Mouse (Mus musculus) urinary bladder, postnatal 25 days (tissue): ENCODE measurements at regions not wholly inside any gene's neighbourhood (a gene's known extent, or its start where the extent isn't known, plus 50 kb on each side); places are given as distances from the start of the nearest gene placed in this dataset.

Source experiments
- DNase-seq: peaks from one replicate; pipeline ENCODE4 v3.0.0; 2022; ENCODE audit warnings: low spot score

DNA sequence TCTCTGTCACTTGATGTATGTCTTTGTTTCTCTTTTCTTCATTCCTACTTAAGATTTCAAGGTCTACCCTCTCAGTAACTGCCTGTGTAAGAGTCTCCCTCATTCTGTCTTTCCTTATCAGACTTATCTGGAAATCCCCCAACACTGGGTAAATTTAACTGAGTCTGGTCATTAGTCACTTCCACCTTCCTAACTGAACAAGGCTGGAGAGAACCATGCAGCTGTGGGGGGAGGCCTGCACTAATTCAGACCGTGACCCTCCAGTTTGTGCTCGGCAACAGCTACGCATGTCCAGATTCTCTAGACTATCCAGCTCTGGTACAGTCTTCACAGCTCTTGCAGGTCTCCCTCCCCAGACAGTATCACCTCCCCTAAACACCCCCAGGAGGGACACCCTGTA, 103.3 kb downstream of the Prox1 start:
- DNase-seq: no peak

DNA sequence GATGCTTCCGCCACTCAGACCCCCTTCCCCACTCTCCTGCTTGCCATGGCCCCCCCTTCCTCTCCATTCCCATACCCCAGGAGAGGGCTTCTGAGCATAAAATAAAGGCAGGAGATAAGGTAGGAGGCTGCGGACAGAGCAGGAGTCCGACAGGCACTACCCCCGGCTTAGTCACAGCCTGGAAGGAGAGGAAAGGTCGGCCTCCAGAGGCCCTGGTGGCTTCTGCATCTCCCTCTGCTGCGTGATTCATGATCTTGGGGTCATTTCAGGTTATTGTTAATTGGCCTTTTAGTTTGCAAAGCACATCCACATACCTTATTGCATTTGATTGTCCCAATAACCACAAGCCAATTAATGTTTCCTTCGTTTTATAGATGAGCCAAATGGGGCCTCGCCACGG, 104.1 kb downstream of the Prox1 start:
- no peak for DNase-seq

DNA sequence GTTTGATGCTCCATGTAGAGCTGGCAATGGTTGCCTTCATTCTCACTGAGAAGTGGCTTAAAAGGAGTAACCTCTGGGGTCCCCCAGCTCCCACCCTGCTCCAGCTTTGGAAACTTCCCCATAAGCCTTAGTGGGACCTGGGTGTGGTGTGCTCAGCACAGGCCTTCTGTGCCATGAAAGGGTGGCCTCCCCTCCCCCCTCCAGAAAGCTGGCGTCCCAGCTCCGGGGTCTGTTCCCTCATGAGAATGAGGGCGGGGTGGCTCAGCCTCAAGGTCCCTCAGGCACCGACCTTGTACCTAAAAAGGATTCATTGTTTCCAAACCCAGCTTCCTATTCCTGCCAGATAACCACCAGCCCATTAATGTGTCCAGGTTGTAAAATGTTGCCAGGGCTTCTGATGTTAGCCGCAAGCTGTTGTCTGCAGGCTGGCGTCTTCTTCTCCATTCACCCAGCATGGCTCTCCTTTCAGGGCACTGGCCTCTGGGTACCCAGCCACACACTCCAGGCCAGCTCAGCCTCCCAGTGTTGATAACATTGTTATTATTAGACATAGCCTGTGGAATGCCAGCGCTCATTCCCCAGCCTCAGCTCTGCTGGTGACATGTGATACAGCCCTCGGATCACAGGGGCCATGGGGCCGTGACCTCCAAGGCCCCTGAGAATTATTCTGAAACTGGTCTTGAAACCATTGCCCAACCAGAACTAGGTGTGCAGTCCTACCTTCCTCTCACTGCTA, 108.8 kb downstream of the Prox1 start:
- no peak for DNase-seq

DNA sequence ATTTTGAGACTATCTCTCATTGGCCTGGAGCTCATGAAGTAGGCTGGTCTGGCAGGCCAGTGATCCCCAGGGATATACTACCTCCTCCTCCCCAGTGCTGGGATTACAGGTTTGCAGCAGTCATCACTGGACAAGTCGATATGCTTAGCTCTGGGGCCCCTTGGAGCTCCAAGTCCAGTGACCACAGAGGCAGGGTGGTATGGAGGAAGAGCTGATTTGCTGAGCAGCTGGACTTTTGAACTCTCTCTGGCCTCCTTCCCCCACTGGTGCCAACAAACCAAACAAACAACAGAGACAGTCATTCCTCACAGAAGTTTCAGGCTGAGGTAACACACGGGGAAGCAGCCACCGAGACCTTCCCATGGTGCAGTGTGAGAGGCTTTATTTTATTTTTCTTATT, 111.5 kb downstream of the Prox1 start:
- DNase-seq: no peak

DNA sequence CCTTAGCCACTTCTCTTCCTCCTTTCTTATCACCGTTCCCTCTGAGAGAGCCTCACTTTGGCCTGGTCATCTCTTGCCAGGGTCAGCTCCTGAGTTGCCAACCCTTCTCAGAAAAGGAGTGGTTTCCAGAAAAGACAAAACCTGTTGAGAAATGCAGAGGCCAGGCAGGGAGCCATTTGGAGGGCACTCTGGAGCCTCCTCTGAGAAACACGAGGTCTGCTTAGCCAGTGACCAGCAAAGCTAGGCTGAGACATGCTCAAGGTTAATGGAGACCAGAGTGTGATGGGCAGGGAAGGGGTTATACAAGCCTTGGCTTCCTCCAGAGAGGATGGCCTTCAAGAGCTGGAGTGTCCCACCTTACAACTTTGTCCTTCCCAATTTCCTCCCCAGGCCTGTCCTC, 113.6 kb downstream of the Prox1 start:
- DNase-seq: no peak

DNA sequence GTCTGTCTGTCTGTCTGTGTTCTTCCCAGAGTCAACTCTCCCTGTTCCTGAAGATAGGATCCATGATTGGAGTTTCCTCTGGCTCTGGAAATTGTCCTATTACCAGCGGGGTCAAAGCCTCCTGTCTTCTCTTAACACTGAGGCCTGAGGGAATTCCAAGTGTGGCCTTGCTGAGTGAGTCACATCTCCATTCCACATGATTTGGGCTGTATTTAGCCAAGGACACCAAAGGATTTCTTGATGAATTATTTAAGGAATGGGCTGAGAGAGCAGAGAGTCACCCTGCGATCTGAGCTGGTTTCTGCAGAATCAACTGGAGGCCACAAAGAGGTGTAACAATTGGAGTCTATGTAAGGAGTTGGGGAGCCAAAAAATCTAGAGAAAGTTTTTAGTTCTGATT, 118.6 kb downstream of the Prox1 start:
- DNase-seq: no peak

DNA sequence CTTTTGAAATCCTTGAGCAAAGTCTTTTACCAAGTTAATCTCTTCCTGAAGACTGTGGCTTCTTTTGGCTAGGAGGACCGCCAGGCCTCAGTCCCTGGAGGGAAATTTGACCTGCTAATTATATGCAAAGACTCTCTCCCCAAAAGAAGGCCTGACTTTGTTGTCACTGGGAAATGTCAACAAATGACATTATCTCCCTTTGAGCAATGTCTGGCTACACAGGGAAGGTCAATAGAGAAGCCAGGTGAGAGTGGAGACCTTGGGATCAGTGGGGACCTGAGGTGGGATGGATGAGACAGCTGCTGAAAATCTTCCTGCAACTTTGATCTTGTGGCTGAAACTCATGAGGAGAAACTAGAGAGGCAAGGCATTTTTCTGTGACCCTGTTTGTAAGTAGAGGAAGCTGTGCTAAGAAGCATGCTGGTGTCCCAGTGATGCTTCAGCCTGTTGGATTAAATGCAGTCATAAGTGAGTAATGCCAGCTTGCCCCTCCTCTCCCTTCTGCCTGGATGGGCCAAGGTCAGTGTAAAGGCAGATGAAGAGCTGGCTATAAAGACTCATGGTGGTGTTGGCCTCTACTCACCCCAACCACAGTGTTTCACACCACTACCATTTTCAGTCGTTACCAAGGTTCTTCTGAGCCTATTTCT, 121.9 kb downstream of the Prox1 start:
- no peak for DNase-seq

DNA sequence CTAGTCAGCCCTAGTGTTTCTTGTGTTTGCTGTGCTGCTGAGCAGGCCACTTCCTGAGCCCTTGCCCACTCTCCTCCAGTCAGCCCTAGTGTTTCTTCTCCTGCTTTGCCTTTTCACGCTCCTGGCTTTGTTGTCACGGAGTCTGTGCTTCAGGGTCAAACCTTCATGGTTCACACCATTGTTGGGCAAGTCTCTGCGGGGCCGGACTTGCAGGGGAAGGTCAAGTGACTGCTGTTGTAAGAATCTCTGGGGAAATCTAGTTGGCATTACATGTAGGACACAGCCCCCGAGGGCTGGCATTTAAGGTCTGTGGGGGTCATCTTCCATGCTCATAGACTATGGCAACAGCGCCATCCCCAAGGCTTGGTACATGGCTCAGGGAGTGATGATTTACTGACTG, 123.3 kb downstream of the Prox1 start:
- no peak for DNase-seq

DNA sequence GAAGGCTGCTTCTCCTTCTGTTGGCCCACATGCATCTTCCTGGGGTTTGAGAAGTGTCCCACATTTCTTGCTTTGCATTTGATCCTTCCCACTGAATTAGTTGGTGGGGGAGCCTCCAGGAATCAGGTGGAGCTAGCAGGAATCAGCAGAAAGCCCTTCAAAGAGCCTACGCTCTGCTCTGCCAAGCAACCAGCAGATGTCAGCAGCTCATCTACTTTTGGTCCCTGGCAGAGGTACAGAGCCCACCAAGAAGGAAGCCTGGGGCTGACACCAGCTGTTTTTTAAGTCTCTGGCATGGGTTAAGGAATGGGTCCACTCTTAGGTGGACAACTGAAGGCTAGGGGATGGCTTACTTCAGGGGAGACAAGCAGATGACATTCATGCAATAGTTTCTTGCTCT, 123.6 kb upstream of the Smyd2 start:
- no peak for DNase-seq

DNA sequence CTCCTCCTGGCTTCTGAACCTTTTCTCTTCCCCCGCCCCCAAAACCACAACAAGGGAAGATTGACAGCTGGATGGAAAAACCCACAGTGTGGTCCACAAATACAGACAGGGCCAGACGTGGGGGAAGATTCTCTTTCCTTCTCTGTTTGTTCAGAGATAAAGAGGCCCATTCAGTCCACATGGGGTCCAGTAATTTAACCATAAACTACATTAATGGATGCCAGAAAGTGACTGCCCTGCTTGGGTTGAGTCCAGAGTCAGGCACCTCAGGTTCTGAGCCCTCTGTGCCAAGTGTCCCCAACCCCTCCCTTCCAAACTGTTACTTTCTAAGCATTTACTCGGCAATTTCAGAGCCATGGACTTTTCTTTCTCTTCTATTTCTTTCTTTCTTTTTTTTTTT, 121.9 kb upstream of the Smyd2 start:
- no peak for DNase-seq

DNA sequence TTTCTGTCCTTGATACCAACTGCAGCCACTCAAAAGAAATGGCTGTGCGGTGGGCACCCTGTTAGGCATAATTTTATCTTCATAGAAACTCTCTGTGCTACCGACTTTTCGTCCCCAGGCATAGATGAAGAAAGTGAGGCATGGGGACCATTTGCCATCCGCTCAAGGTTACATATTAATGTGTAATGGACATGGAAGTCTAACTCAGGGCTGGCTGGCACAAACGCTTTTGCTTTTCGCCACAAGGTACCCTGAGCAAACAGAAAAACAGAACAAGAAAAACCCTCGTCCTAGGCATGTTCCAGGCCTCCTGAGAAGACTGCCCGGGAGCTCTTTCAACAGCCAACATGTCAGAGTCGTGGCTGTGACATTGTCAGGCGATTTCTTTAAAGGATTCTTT, 121.0 kb upstream of the Smyd2 start:
- no peak for DNase-seq

DNA sequence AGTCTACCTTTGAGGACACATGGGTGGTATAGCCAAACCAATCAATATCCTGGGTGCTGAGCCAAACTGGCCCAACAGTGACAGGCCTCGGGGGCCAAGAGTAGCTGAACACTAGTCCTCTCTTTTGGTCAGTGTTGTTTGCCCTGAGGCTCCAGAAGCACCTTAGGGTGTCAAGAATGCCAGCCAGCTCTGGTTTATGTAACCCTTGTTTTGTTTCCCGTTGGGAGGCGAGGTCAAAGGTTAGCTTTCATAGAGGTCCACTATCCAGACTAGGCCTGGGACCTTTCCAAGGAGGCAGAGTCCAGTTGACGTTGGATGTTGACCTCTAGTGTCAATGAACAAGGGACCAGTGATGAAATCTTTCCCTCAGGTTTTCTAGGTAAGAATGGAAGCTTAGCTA, 120.0 kb upstream of the Smyd2 start:
- no peak for DNase-seq

DNA sequence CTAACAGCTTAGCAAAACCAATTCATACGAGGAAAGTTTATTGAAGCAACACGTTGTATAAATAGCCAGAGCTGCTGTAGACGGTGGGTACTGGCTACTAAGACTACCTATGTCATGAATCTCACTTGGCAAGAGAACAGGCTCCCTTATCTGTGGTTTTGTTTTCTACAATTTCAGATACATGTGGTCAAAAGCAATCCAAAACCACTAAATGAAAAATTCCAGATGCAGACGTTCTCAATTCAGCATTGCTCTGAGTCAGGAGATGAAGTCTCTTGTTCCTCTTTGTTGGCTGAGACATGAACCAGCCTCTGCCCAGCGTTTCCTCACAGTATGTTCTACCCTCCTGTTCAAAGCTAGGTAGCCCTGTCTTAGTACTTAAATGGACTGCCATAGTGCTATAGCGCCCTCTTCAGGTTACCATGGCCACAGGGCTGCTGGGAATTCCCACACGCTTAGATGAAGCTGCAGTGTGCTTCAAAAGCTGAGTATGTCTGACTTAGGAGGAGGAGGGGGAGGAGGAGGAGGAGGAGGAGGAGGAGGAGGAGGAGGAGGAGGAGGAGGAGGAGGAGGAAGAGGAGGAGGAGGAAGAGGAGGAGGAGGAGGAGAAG, 119.0 kb upstream of the Smyd2 start:
- no peak for DNase-seq

DNA sequence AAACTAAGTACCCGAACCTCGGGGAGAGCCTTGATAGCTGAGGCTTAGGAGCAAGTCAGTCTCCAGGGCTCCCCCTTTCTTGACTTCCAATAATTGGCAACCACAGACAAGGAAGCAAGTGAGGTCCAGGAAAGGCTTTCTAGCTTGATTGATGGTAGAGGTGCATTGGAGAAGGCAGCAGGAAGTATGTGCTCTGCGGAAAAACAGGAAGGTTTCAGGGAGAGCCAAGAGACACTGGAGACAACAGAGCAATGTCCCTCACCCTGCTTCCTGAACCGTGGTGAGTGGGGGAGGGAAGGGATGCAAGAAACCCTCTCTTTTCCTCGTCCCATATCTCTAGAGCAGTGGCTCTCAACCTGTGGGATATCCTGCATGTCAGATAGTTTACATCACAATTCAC, 115.9 kb upstream of the Smyd2 start:
- no peak for DNase-seq

DNA sequence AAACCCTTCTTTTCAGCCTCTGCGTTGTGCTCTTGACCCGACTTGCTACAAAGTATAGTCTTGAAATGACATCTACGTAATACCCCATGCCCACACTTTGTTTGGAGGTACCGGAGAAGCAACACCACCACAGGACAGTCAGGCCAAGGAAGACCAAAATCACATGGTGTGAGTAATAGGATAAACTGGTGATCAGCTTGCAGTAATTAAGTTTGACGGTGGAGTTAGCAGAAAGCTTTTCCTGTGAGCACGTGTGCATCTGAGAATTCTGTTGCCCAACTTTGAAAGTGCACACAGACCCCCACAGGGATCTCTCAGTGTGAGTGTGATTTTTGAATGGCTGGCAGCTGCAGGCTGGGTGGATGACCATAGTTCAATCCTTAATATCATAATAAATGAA, 114.6 kb upstream of the Smyd2 start:
- DNase-seq: no peak

DNA sequence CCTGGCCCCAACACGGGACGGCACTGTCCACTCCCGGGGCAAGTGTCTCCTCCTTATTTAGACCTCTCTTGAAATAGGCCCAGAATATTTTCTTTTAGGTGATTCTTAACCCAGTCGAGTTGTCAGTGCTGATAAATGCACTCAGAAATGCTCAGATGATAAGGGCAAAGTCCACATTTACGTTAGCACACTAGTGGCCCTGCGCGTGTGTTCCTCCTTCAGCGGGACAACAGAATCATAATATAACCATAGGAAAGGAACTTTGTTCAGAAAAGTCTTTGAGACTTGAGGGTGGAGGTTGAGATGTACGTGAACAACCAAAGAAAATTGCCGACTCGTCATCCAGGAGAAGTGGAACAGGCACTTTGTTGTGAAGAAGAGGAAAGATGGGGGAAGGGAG, 113.8 kb upstream of the Smyd2 start:
- no peak for DNase-seq

DNA sequence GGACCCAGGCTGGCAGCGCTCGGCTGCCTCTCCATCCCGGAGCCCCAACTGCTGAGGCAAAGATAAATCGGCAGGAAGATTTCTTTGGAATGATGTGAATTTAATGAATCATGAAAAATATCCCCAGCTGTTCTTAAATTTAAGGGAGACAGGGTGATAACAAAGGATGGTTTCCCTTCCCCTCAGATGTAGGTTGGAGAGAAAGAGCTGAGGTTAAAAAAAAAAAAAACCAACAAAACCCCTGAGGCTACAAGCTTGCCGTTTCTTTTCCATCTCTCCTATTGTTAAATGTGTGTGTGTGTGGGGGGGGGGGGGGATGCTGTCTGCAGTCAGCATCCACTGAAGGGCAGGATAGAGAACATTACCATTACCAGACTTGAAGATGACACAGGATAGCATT, 111.9 kb upstream of the Smyd2 start:
- DNase-seq: no peak

DNA sequence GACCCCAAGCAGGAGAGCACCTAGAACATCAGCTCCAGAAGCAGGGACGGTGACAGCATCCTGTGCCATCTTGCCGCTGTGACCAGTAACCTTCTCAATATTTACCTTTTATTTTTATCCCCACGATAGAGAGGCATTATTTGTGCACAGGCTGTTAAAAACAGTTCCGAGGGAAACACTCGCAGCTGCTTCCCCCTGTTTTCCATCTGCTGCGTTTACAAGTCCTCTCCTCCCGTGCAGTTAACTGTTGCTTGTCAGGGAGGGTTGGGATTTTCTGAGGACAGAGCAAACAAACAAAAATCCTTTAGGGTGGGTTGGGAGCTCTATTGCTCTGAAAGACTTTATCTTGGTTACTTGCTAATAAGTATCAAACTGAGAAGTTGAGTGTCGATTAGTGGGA, 105.4 kb upstream of the Smyd2 start:
- no peak for DNase-seq

DNA sequence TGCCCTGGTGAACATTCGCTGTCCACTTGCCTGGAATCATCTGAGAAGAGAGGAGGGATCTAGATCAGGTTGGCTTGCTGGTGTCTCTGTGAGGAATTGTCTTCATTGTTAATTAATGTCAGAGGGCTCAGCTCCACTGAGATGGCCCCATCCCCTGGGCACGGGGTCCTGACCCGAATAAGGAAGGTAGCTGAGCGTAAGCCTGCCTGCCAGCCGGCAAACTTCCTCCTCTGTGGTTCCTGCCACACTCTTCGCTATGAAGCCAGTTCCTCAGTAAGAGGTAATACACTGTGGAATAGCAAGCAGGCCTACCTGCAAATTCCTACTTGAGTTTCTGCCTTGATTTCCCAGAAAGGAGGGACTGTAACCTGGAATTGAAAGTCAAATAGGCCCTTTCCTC, 87.3 kb upstream of the Smyd2 start:
- DNase-seq: no peak

DNA sequence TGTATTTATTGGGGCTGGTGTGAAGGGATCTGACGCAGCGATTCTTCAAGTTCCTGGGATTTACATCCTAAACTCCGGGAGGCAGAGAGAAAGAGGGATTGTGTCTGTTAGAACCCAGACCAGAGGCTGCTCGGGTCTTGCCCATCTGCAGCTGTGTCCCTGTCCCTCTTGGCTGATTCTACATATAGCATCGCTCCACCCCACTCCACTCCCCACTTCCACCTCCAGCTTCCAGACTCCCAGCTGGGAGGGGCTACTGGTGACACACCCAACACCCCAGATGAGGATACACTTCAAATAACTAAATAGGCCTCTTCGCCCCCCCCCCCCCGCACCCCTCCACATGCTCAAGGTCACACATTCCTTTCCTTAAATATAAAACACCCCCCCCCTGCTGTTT, 85.1 kb upstream of the Smyd2 start:
- DNase-seq: no peak

DNA sequence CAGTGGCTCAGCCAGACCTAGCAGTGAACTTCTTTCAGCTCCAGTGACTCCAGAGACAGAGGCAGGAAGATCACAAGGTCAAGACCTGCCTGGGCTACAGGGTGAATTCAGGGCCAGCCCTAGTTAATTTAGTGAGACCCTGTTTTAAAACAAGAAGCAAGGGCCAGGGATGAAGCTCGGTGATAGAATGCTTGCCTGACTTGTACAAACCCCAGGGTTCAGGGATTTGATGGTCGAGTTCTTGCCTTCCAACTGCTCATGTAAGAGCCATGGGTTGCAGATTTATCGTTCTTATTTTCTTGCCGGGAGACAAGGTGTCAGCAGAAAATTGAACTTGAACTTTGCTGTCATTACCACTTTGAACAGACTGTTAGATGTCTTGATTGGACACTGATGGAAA, 78.9 kb upstream of the Smyd2 start:
- DNase-seq: no peak

DNA sequence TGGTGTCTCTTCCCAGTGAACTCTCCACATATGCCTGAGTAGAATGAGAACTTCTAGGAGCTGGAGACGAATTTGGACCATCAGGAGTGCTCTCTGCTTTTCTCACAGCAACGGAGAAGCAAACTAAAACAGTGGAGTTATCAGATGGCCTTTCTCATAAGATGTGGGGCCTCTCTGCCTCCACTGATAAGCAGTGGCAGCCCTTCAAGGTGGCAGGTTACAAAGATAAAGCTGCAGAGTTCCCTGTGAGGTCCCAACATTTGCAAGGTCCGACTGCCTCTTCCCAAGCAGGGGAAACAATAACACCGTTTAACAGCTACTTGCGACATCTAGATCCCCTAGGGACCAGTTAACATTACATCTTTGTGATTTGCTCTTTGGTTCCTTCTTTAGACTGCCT, 71.5 kb upstream of the Smyd2 start:
- DNase-seq: no peak

DNA sequence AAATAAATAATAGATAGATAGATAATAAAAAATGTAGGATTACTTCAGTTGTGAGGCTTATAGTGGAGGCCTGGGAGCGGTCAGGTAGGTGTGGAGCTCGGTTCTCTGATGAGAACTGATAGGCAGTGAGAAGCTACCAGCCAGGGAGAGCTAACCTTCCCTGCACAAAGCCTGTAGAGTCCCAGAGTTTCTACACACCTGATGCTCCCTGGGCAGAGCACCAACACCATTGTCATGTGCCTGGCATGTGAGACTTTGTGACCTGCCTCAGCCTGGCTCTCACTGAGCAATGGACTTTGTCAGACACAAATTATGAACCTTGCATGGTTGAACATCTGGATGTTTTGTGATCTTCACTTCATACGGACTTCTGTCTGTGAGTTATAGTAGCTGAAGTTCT, 71.1 kb upstream of the Smyd2 start:
- DNase-seq: no peak

DNA sequence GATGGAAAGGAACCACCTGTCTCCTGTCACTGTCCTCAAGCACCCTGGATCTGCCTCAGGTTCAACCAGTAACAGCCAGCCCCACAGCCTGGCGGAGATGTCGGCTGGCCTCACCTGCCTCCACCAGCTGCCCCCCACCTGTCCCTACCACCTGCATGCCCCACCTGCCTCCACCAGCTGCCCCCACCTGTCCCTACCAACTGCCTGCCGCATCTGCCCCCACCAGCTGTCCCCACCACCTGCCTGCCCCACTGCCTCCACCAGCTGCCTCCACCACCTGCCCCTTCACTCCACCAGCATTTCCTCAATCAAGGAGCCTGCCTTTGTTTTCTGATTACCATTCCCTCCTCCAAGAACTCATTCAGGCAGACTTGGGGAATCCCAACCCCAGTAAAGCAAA, 68.9 kb upstream of the Smyd2 start:
- no peak for DNase-seq
